Mouse (Mus musculus): ENCODE measurements at regions not wholly inside any gene's neighbourhood (a gene's known extent, or its start where the extent isn't known, plus 50 kb on each side); places are given as distances from the start of the nearest gene placed in this dataset.

- no peak for ATAC-seq (ENCODE audit: insufficient number of reproducible peaks, low FRiP score, low TSS enrichment)
Measured at GRCm38 (mm10) chr9:118318357-118319140, 159.5 kb upstream of the Eomes start.

GRCm38 (mm10) chr9:118323796-118324195, 154.2 kb upstream of the Eomes start:
- ATAC-seq (ENCODE audit: insufficient number of reproducible peaks, low FRiP score, low TSS enrichment): no peak

- ATAC-seq (ENCODE audit: insufficient number of reproducible peaks, low FRiP score, low TSS enrichment): no peak
Measured at GRCm38 (mm10) chr9:118326656-118327055, 151.4 kb upstream of the Eomes start.

GRCm38 (mm10) chr9:118327904-118328303, 150.1 kb upstream of the Eomes start:
- no peak for ATAC-seq (ENCODE audit: insufficient number of reproducible peaks, low FRiP score, low TSS enrichment)

- ATAC-seq (ENCODE audit: insufficient number of reproducible peaks, low FRiP score, low TSS enrichment): peak; percentile 63; the same call in 1 of the 2 replicates
Measured at GRCm38 (mm10) chr9:118341401-118341800, 136.6 kb upstream of the Eomes start.

- ATAC-seq (ENCODE audit: insufficient number of reproducible peaks, low FRiP score, low TSS enrichment): no peak
Measured at GRCm38 (mm10) chr9:118354911-118355310, 123.1 kb upstream of the Eomes start.

GRCm38 (mm10) chr9:118357406-118357805, 120.6 kb upstream of the Eomes start:
- no peak for ATAC-seq (ENCODE audit: insufficient number of reproducible peaks, low FRiP score, low TSS enrichment)

GRCm38 (mm10) chr9:118363929-118364328, 114.1 kb upstream of the Eomes start:
- ATAC-seq (ENCODE audit: insufficient number of reproducible peaks, low FRiP score, low TSS enrichment): no peak

- ATAC-seq (ENCODE audit: insufficient number of reproducible peaks, low FRiP score, low TSS enrichment): no peak
Measured at GRCm38 (mm10) chr9:118365431-118365830, 112.6 kb upstream of the Eomes start.

- ATAC-seq (ENCODE audit: insufficient number of reproducible peaks, low FRiP score, low TSS enrichment): no peak
Measured at GRCm38 (mm10) chr9:118367314-118367713, 110.7 kb upstream of the Eomes start.

- ATAC-seq (ENCODE audit: insufficient number of reproducible peaks, low FRiP score, low TSS enrichment): no peak
Measured at GRCm38 (mm10) chr9:118370581-118370980, 107.4 kb upstream of the Eomes start.

GRCm38 (mm10) chr9:118374680-118375079, 103.3 kb upstream of the Eomes start:
- no peak for ATAC-seq (ENCODE audit: insufficient number of reproducible peaks, low FRiP score, low TSS enrichment)

GRCm38 (mm10) chr9:118379055-118379454, 99.0 kb upstream of the Eomes start:
- ATAC-seq (ENCODE audit: insufficient number of reproducible peaks, low FRiP score, low TSS enrichment): no peak

GRCm38 (mm10) chr9:118382532-118382931, 95.5 kb upstream of the Eomes start:
- no peak for ATAC-seq (ENCODE audit: insufficient number of reproducible peaks, low FRiP score, low TSS enrichment)

GRCm38 (mm10) chr9:118384610-118385009, 93.4 kb upstream of the Eomes start:
- ATAC-seq (ENCODE audit: insufficient number of reproducible peaks, low FRiP score, low TSS enrichment): no peak

- no peak for ATAC-seq (ENCODE audit: insufficient number of reproducible peaks, low FRiP score, low TSS enrichment)
Measured at GRCm38 (mm10) chr9:118387631-118388030, 90.4 kb upstream of the Eomes start.

GRCm38 (mm10) chr9:118389481-118390334, 88.3 kb upstream of the Eomes start:
- no peak for ATAC-seq (ENCODE audit: insufficient number of reproducible peaks, low FRiP score, low TSS enrichment)

GRCm38 (mm10) chr9:118390679-118391078, 87.3 kb upstream of the Eomes start:
- ATAC-seq (ENCODE audit: insufficient number of reproducible peaks, low FRiP score, low TSS enrichment): no peak

GRCm38 (mm10) chr9:118391715-118392114, 86.3 kb upstream of the Eomes start:
- no peak for ATAC-seq (ENCODE audit: insufficient number of reproducible peaks, low FRiP score, low TSS enrichment)

GRCm38 (mm10) chr9:118392796-118393195, 85.2 kb upstream of the Eomes start:
- ATAC-seq (ENCODE audit: insufficient number of reproducible peaks, low FRiP score, low TSS enrichment): no peak

GRCm38 (mm10) chr9:118393567-118393966, 84.4 kb upstream of the Eomes start:
- ATAC-seq (ENCODE audit: insufficient number of reproducible peaks, low FRiP score, low TSS enrichment): no peak

Measured in cerebellum, adult (tissue).